Mouse (Mus musculus): ENCODE measurements at regions not wholly inside any gene's neighbourhood (a gene's known extent, or its start where the extent isn't known, plus 50 kb on each side); places are given as distances from the start of the nearest gene placed in this dataset.

DNA sequence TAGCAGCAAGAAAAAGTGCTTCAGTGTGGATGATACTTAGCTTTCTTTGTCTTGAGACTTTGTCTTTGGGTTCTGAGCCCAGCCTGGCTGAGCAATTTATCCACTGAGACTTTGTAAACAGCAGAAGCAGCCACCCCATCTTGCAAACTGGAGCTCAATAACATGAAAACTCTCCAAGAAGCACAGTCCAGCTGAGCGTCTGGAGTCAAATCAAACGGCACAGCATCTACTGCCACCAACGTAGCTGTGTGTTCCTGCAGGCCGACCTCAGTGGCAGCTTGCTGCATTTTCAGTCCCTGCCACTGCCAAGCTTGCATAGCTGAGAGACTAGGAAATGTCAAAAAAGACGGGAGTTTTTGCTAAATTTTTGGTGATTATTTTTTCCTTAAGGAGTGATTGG, 68.8 kb upstream of the Galnt17 start:
- peak in 1 of 2 experiments; percentile 3 for DNase-seq

DNA sequence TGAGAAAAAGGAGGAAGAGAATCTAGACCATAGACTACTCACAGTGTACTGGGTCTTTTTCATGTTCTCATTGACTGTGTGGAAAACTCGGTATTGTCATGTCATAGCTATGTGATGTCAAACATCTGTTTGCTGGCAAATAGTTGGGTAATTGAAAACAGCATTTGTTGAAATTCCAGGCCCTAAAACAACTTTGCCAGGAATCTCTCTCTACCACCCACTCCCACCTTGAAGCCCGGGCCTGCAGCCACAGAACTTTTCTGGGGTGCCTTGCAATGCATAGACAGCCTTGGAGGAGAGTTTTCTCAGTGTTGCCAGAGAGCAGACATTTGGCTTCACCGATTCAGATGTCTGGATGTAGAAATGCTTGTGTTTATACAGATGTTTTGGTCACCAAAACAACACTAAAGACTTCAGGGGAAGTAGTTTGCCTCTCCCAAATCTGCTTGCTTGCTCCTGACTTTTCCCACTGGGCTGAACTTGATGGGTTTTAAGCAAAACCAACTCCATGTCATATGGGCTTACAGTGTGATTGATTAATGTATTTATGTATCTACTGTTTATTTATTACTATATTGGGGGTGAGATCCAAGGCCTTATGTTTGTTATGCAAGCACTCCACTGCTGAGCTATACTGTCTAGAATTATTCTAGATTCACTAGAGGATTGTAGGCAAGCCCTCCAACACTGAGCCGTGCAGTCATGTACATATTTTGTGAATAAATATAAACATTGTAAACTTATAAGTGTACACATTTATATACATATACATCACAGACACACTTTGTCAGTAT, 63.2 kb upstream of the Galnt17 start:
- no peak for DNase-seq

DNA sequence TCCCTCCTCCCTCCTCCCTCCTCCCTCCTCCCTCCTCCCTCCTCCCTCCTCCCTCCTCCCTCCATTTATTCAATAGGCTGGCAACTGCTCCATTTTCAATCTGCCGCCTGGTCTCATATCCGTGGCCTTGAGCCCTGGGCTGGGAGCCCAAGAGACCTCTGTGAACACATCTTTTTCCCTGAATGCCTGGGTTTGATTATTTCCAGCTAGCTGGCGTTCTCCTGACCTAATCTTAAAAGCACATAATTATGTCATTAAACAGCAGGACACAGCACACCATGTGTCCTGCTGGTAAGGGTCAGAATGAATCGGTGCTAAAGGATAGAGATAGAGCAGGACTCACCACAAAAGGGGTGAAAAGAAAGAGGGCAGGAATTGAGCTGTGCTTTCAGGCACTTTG, 59.2 kb upstream of the Galnt17 start:
- DNase-seq, result no peak

DNA sequence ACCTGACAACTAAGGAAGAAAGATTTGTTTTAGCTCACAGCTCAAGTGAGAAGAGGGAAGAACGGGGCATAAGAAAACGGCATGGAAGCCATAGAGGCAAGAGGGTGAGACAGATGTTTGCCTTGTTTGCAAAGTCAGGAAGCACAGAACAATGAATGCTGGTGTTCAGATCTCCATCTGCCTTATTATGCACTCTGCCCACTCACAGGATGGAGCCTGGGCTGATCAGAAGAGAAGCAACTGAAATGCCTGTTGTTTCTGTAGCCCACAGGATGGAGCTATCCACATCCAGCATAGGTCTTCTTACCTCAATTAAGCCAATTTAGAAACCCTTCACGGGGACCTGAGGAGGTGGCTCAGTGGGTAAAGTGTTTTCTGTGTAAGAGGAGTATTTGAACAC, 51.5 kb upstream of the Galnt17 start:
- no peak for DNase-seq
